Mouse (Mus musculus) intestine, postnatal 0 days (tissue): Measurements from ENCODE around the gene Gm17657. TPM values are rescaled to one million over a fixed set of nuclear protein-coding genes. Genes with fewer than 3 reads are reported as not detected.
A peak's percentile ranks its signal among the peaks of the same experiment; 100 is the strongest.
"Not testable (repeated sequence)": the region's sequence is repeated elsewhere in the genome, so short reads cannot be mapped to it uniquely, and the experiment has no call there.

ENCODE experiments used
- ATAC-seq: fragments of 200-750 bp; cut with Nextera tagmentation; 2 replicates; pipeline ENCODE4 v1.8.0; 2017; ENCODE audit warnings: mild to moderate bottlenecking, moderate TSS enrichment, moderate library complexity
- H3K27ac ChIP-seq: fragments of 300-500 bp; sonication (generic); 2 replicates; pipeline ENCODE4 v1.5.1; 2014; ENCODE audit warnings: mild to moderate bottlenecking, low read depth, low read length, moderate library complexity
- H3K27me3 ChIP-seq: fragments of 300-500 bp; sonication (generic); replicated peaks from 2 replicates; pipeline ENCODE4 v1.6.1; 2014; ENCODE audit warnings: low read length, mixed read lengths; ENCODE audit not compliant: control insufficient read depth, insufficient read depth
- H3K36me3 ChIP-seq: fragments of 300-500 bp; sonication (generic); 2 replicates; pipeline ENCODE4 v1.6.1; 2014; ENCODE audit warnings: mild to moderate bottlenecking, moderate library complexity; ENCODE audit not compliant: control insufficient read depth, insufficient read depth
- H3K4me1 ChIP-seq: fragments of 300-500 bp; sonication (generic); replicated peaks from 2 replicates; pipeline ENCODE4 v1.6.1; 2014; ENCODE audit warnings: antibody characterized with exemption, low read length, mixed read lengths; ENCODE audit not compliant: control insufficient read depth, insufficient read depth
- H3K4me2 ChIP-seq: fragments of 300-500 bp; sonication (generic); replicated peaks from 2 replicates; pipeline ENCODE4 v1.6.1; 2014; ENCODE audit warnings: low read depth, mild to moderate bottlenecking, moderate library complexity
- H3K4me3 ChIP-seq: fragments of 300-500 bp; sonication (generic); 2 replicates; pipeline ENCODE4 v1.5.1; 2014; ENCODE audit warnings: low read depth, low read length
- H3K9ac ChIP-seq: fragments of 300-500 bp; sonication (generic); 2 replicates; pipeline ENCODE4 v1.6.1; 2014; ENCODE audit warnings: mild to moderate bottlenecking, low read depth, low read length
- H3K9me3 ChIP-seq: fragments of 300-500 bp; sonication (generic); 2 replicates; pipeline ENCODE4 v1.6.1; 2016; ENCODE audit warnings: mixed run types; ENCODE audit not compliant: control insufficient read depth
- CTCF ChIP-seq: sonication (generic); IDR thresholded peaks from 2 replicates; pipeline ENCODE4 v1.5.1; 2016; ENCODE audit warnings: low read depth, mild to moderate bottlenecking, control low read depth, antibody characterized with exemption, moderate library complexity
- WGBS: fragments of 180-500 bp; shearing (Covaris S2); extraction: QIAGEN DNeasy Blood & Tissue Kit; methylation state at CpG from one replicate; pipeline ENCODE4 v1.1.7; 2014; 5-methylcytosine and 5-hydroxymethylcytosine counted together
- polyA plus RNA-seq: library from polyadenylated mRNA; unstranded; fragments of >200 nt; fragmentation: Nextera tagmentation; extraction: Ambion mirVana; gene quantifications from 2 replicates; pipeline ENCODE4 v1.2.1, GENCODE M21; 2015

The Gm17657 gene
- polyA plus RNA-seq, 1 experiment from 2014 or later, result not detected

DNA sequence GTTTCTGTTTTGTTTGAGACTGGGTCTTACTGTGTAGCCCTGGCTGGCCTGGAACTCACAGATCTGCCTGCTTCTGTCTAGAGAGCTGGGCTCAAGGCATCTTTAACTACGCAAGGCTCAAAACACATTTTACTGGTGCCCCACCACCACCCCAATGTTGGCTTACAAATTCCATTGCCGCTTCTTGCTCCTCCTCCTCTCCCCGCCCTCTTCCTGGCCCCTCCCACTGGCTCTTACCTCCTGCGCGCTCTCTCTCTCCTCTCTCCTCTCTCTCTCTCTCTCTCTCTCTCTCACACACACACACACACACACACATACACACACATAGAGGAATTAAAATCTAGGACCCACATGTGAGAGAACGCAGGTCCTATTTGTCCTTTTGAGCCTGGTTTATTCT is 18.9 kb downstream of the Gm17657 start:
- no peak for TF ChIP-seq CTCF
- Histone ChIP-seq H3K9me3 (no peaks in the 10 kb centered on the region), H3K9ac (no peak overlapping the region), H3K4me1 (no peaks in the 10 kb centered on the region), H3K4me2 (no peak overlapping the region), H3K27ac (no peak overlapping the region), H3K27me3 (no peaks in the 10 kb centered on the region), H3K36me3 (no peaks in the 10 kb centered on the region), H3K4me3 (no peak overlapping the region)
- no peak for ATAC-seq
- 80% methylated on average over 6 of the region's 6 CpGs for WGBS

DNA sequence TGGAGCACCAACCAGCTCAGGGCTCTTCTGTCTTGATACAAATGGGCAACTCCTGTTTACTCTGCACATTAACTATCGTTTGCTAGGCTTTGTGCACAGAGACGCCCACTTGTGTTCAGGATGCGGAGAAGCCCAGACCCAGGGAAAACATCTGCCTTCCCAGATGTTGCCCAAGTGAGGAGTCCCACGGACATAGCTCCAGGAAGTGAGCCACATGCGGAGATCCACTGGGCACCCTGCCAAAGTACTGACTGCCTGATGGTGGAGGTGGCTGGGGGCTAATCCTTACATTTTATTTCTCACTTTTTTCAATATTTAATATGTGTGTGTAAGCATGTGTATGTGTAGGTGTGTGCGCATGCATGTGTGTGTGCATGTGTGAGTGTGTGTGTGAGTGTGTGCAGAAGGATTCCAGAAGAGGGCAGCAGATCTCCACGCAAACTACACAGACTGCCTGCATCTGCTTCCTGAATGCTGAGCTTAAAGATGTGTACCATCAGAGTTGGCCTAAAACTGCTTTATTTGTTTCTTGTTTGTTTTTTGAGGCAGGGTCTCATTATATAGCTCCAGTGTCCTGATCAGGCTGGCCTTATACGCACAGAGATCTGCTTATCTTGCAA is 20.8 kb downstream of the Gm17657 start:
- H3K4me1 ChIP-seq, result no peaks in the 10 kb centered on the region
- no peaks in the 10 kb centered on the region for H3K27me3 ChIP-seq
- ATAC-seq, result peak; percentile 16; the same call in 1 of the 2 replicates
- H3K4me2 ChIP-seq, result no peak overlapping the region
- H3K9ac ChIP-seq, result no peak overlapping the region
- peak; percentile 85 for TF ChIP-seq CTCF
- WGBS, result 68% methylated on average over 8 of the region's 8 CpGs
- no peaks in the 10 kb centered on the region for H3K36me3 ChIP-seq
- H3K4me3 ChIP-seq, result no peak overlapping the region
- H3K9me3 ChIP-seq, result no peaks in the 10 kb centered on the region
- H3K27ac ChIP-seq, result no peak overlapping the region

DNA sequence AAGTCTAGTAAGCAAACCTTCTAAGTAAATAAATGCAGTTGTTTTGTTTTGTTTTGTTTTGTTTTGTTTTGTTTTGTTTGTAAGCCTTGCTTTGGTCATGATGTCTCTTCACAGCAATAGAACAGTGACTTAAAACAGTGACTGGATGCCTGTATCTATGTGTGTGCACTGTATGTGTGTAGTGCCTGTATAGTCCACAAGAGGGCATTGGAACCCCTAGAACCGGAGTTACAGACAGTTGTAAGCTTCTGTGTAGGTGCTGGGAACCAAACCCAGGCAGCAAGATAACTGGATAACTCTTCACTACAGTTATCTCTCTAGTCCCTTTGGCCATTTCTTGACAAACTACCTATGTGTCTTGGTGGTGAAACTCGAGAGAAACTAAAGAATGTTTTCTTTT is 23.8 kb downstream of the Gm17657 start:
- H3K27ac ChIP-seq, result no peak overlapping the region
- no peak overlapping the region for H3K4me2 ChIP-seq
- no peaks in the 10 kb centered on the region for H3K4me1 ChIP-seq
- no peak overlapping the region for H3K9ac ChIP-seq
- no peaks in the 10 kb centered on the region for H3K27me3 ChIP-seq
- WGBS, result 79% methylated on average over 2 of the region's 2 CpGs
- H3K9me3 ChIP-seq, result no peaks in the 10 kb centered on the region
- H3K4me3 ChIP-seq, result no peak overlapping the region
- TF ChIP-seq CTCF, result peak; percentile 18; the same call in 1 of the 2 replicates
- H3K36me3 ChIP-seq, result no peaks in the 10 kb centered on the region
- ATAC-seq, result no peak

DNA sequence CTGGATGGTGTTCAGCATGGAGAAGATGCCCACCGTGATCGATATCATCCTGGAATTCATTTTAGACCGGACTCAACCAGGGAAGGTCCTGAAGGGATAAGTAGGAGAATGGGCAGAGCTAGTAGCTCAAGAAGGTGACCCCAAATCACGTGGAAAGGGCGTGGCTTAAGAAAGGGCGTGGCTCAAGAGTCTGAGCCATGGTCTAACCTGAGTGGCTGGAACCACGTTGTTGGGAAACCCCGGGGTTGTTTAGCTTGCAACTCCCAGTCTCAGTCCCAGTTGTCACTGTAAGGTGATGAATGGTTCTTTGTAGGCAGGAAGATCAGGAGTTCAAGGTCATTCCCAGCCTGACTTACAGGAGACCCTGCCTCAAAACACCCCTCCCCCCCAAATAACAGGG is 29.7 kb downstream of the Gm17657 start:
- Histone ChIP-seq H3K4me2 (no peak overlapping the region), H3K9ac (no peak overlapping the region), H3K4me1 (no peaks in the 10 kb centered on the region), H3K9me3 (no peaks in the 10 kb centered on the region), H3K27ac (no peak overlapping the region), H3K4me3 (no peak overlapping the region), H3K27me3 (no peaks in the 10 kb centered on the region), H3K36me3 (no peaks in the 10 kb centered on the region)
- ATAC-seq, result no peak
- WGBS, result 69% methylated on average over 8 of the region's 8 CpGs
- no peak for TF ChIP-seq CTCF

DNA sequence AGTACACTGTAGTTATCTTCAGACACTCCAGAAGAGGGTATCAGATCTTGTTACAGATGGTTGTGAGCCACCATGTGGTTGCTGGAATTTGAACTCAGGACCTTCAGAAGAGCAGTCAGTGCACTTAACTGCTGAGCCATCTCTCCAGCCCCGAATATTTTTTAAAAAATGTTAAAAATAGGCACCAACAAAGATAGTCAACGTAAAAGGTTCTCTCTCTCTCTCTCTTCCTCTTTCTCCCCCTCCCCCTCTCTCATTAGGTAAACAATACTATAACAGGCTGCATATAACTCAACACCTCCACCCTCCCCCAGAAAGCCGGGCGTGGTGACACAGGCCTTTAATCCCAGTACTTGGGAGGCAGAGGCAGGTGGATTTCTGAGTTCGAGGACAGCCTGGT is 30.8 kb downstream of the Gm17657 start:
- ATAC-seq, H3K9me3 ChIP-seq, H3K4me2 ChIP-seq, H3K27ac ChIP-seq, H3K4me3 ChIP-seq, H3K36me3 ChIP-seq, H3K4me1 ChIP-seq, H3K9ac ChIP-seq, H3K27me3 ChIP-seq: not testable (repeated sequence)
- WGBS, result 88% methylated on average over 5 of the region's 5 CpGs

DNA sequence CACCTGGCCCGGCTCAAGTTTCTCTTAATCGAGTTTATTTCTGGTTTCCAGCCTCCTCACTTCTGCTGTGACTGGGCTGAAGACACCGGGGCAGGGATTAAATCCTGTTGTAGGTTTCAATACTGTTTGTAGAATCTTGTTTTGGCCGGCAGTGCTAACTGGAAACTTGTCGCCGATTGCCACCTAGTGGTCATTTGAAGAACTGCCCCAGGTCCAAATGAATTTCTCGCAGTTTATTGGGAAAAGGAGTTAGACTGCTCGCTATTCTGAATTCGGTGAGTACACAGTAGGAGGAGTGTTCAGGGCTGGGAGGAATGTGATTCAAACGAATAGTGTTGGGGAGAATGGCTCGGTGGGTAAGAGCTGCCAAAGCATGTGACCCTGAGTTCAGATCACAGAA is 35.0 kb downstream of the Gm17657 start:
- 1% methylated on average over 11 of the region's 11 CpGs for WGBS

More for the DNA sequence above, 35.0 kb downstream of the Gm17657 start:
- Histone ChIP-seq H3K4me2 (no peak overlapping the region), H3K36me3 (no peaks in the 10 kb centered on the region), H3K4me3 (no peak overlapping the region), H3K27me3 (no peaks in the 10 kb centered on the region), H3K4me1 (no peaks in the 10 kb centered on the region), H3K9ac (no peak overlapping the region), H3K27ac (no peak overlapping the region), H3K9me3 (no peaks in the 10 kb centered on the region)
- TF ChIP-seq CTCF, result peak; percentile 95
- ATAC-seq, result 0 out of 2 replicates have a peak, but pooled peaks have one; percentile 36
